Mouse (Mus musculus) limb, embryonic 10.5 days (tissue): ENCODE data around the gene Gbx2. TPM values are rescaled to one million over a fixed set of nuclear protein-coding genes. Genes with fewer than 3 reads are reported as not detected.

Experiments used
- DNase-seq: peaks from one replicate; pipeline ENCODE4 v3.0.0-alpha.2; 2017; ENCODE audit warnings: low spot score
- H3K27ac ChIP-seq: fragments of 300-500 bp; sonication (generic); 2 replicates; pipeline ENCODE4 v1.5.1; 2016; ENCODE audit warnings: mild to moderate bottlenecking
- H3K27me3 ChIP-seq: fragments of 300-500 bp; sonication (generic); 2 replicates; pipeline ENCODE4 v1.6.1; 2016; ENCODE audit warnings: low read depth, mild to moderate bottlenecking; ENCODE audit not compliant: poor library complexity, severe bottlenecking
- H3K36me3 ChIP-seq: fragments of 300-500 bp; sonication (generic); 2 replicates; pipeline ENCODE4 v1.6.1; 2016; ENCODE audit warnings: mild to moderate bottlenecking, moderate library complexity
- H3K4me1 ChIP-seq: fragments of 300-500 bp; sonication (generic); 2 replicates; pipeline ENCODE4 v1.6.1; 2016
- H3K4me3 ChIP-seq: fragments of 300-500 bp; sonication (generic); 2 replicates; pipeline ENCODE4 v1.5.1; 2016; ENCODE audit warnings: mild to moderate bottlenecking, moderate library complexity
- H3K9me3 ChIP-seq: fragments of 300-500 bp; sonication (generic); replicated peaks from 2 replicates; pipeline ENCODE4 v1.6.1; 2016; ENCODE audit warnings: mild to moderate bottlenecking
- WGBS: fragments of 180-500 bp; shearing (Covaris S2); methylation state at CpG from one replicate; pipeline ENCODE4 v1.1.7; 2016; 5-methylcytosine and 5-hydroxymethylcytosine counted together
- polyA plus RNA-seq: library from polyadenylated mRNA; unstranded; fragments of >200 nt; fragmentation: Nextera tagmentation; extraction: Ambion mirVana; gene quantifications from 2 replicates; pipeline ENCODE4 v1.2.1, GENCODE M21; 2016

The Gbx2 gene
- polyA plus RNA-seq, 1 experiment from 2014 or later, result 5.3 TPM

- no peak overlapping the region for H3K27ac ChIP-seq
- DNase-seq, result peak; percentile 88
- H3K4me3 ChIP-seq, result no peak overlapping the region
- H3K36me3 ChIP-seq, result no peaks in the 10 kb centered on the region
- peaks cover 37% of the 10 kb centered on the region for H3K4me1 ChIP-seq
- peaks cover 94% of the 10 kb centered on the region for H3K27me3 ChIP-seq
- 3% methylated on average over 16 of the region's 16 CpGs for WGBS
- no peaks in the 10 kb centered on the region for H3K9me3 ChIP-seq
Observed at GRCm38 (mm10) chr1:89943202-89943601, 12.2 kb upstream of the Gbx2 start.

GRCm38 (mm10) chr1:89942395-89942976, 11.5 kb upstream of the Gbx2 start:
- Histone ChIP-seq H3K36me3 (no peaks in the 10 kb centered on the region), H3K4me1 (peaks cover 37% of the 10 kb centered on the region), H3K4me3 (peak overlapping the region; percentile 52), H3K27ac (no peak overlapping the region), H3K9me3 (no peaks in the 10 kb centered on the region), H3K27me3 (peaks cover 94% of the 10 kb centered on the region)
- no peak for DNase-seq
- 2% methylated on average over 15 of the region's 15 CpGs for WGBS

- peak overlapping the region; percentile 68 for H3K27ac ChIP-seq
- peak overlapping the region; percentile 52 for H3K4me3 ChIP-seq
- WGBS, result under 1% methylated on average over 40 of the region's 40 CpGs
Observed at GRCm38 (mm10) chr1:89941701-89942381, 10.9 kb upstream of the Gbx2 start.

GRCm38 (mm10) chr1:89940961-89941524, 10.1 kb upstream of the Gbx2 start:
- 9% methylated on average over 15 of the region's 15 CpGs for WGBS
- Histone ChIP-seq H3K9me3 (no peaks in the 10 kb centered on the region), H3K36me3 (no peaks in the 10 kb centered on the region), H3K4me1 (peaks cover 41% of the 10 kb centered on the region), H3K27me3 (peaks cover 97% of the 10 kb centered on the region), H3K27ac (no peak overlapping the region), H3K4me3 (peak overlapping the region; percentile 52)
- no peak for DNase-seq

More at GRCm38 (mm10) chr1:89941701-89942381, 10.9 kb upstream of the Gbx2 start:
- Histone ChIP-seq H3K4me1 (peaks cover 37% of the 10 kb centered on the region), H3K27me3 (peaks cover 94% of the 10 kb centered on the region), H3K36me3 (no peaks in the 10 kb centered on the region), H3K9me3 (no peaks in the 10 kb centered on the region)
- DNase-seq, result peak; percentile 66

GRCm38 (mm10) chr1:89939981-89940726, 9.2 kb upstream of the Gbx2 start:
- Histone ChIP-seq H3K4me3 (peak overlapping the region; percentile 33), H3K9me3 (no peaks in the 10 kb centered on the region), H3K27me3 (peaks cover 97% of the 10 kb centered on the region), H3K27ac (no peak overlapping the region), H3K4me1 (peaks cover 50% of the 10 kb centered on the region), H3K36me3 (no peaks in the 10 kb centered on the region)
- DNase-seq, result peak; percentile 96
- WGBS, result 2% methylated on average over 34 of the region's 34 CpGs

GRCm38 (mm10) chr1:89939596-89939960, 8.6 kb upstream of the Gbx2 start:
- peak overlapping the region; percentile 33; the same call in 1 of the 2 replicates for H3K4me3 ChIP-seq
- WGBS, result 26% methylated on average over 16 of the region's 16 CpGs
- no peaks in the 10 kb centered on the region for H3K9me3 ChIP-seq
- H3K27ac ChIP-seq, result no peak overlapping the region
- no peaks in the 10 kb centered on the region for H3K36me3 ChIP-seq
- H3K27me3 ChIP-seq, result peaks cover 97% of the 10 kb centered on the region
- no peak for DNase-seq
- H3K4me1 ChIP-seq, result peaks cover 56% of the 10 kb centered on the region

GRCm38 (mm10) chr1:89938884-89939595, 8.1 kb upstream of the Gbx2 start:
- Histone ChIP-seq H3K4me1 (peaks cover 58% of the 10 kb centered on the region), H3K36me3 (no peaks in the 10 kb centered on the region), H3K9me3 (no peaks in the 10 kb centered on the region), H3K27me3 (peaks cover 97% of the 10 kb centered on the region), H3K27ac (no peak overlapping the region), H3K4me3 (no peak overlapping the region)
- DNase-seq, result no peak
- 31% methylated on average over 16 of the region's 16 CpGs for WGBS

GRCm38 (mm10) chr1:89935493-89936348, 4.7 kb upstream of the Gbx2 start:
- Histone ChIP-seq H3K27ac (peak overlapping the region; percentile 4; the same call in 1 of the 2 replicates), H3K4me3 (peak overlapping the region; percentile 20), H3K27me3 (peaks cover 99% of the 10 kb centered on the region), H3K36me3 (no peaks in the 10 kb centered on the region), H3K9me3 (no peaks in the 10 kb centered on the region), H3K4me1 (peaks cover 60% of the 10 kb centered on the region)
- peak; percentile 55 for DNase-seq
- under 1% methylated on average over 29 of the region's 29 CpGs for WGBS

- 2% methylated on average over 19 of the region's 19 CpGs for WGBS
- Histone ChIP-seq H3K4me3 (no peak overlapping the region), H3K9me3 (no peaks in the 10 kb centered on the region), H3K36me3 (no peaks in the 10 kb centered on the region), H3K27me3 (peaks cover 99% of the 10 kb centered on the region), H3K27ac (no peak overlapping the region), H3K4me1 (peaks cover 64% of the 10 kb centered on the region)
- peak; percentile 49 for DNase-seq
Observed at GRCm38 (mm10) chr1:89934316-89935260, 3.6 kb upstream of the Gbx2 start.

GRCm38 (mm10) chr1:89933786-89934185, 2.8 kb upstream of the Gbx2 start:
- peak; percentile 68 for DNase-seq
- WGBS, result 2% methylated on average over 21 of the region's 21 CpGs
- Histone ChIP-seq H3K9me3 (no peaks in the 10 kb centered on the region), H3K4me1 (peaks cover 72% of the 10 kb centered on the region), H3K4me3 (0 out of 2 replicates have a peak overlapping the region, but pooled peaks have one; percentile 16), H3K27ac (no peak overlapping the region), H3K27me3 (peaks cover 99% of the 10 kb centered on the region), H3K36me3 (no peaks in the 10 kb centered on the region)

GRCm38 (mm10) chr1:89933028-89933427, 2.0 kb upstream of the Gbx2 start:
- no peaks in the 10 kb centered on the region for H3K9me3 ChIP-seq
- no peak for DNase-seq
- peaks cover 99% of the 10 kb centered on the region for H3K27me3 ChIP-seq
- H3K4me1 ChIP-seq, result peaks cover 79% of the 10 kb centered on the region
- H3K4me3 ChIP-seq, result no peak overlapping the region
- 5% methylated on average over 6 of the region's 6 CpGs for WGBS
- H3K27ac ChIP-seq, result no peak overlapping the region
- no peaks in the 10 kb centered on the region for H3K36me3 ChIP-seq
